Mouse (Mus musculus) MEL (cell line): ENCODE data around the gene Cp. TPM values are rescaled to one million over a fixed set of nuclear protein-coding genes. Genes with fewer than 3 reads are reported as not detected.

Experiments used
- DNase-seq: peaks from one replicate; pipeline ENCODE4 v3.0.0; 2011; ENCODE audit warnings: low read depth, low spot score
- H3K27ac ChIP-seq: 2 replicates; pipeline ENCODE4 v1.5.1; 2012; ENCODE audit warnings: low read depth, mild to moderate bottlenecking, control low read depth, low read length, moderate library complexity; ENCODE audit not compliant: control insufficient read depth
- H3K27me3 ChIP-seq, 2 experiments: fragments of 150-350 bp in 1 of 2; sonication (generic) in 1 of 2; 2 replicates each; pipeline ENCODE4 v1.6.1; 2012; ENCODE audit warnings: low read length in 2 of 2, mild to moderate bottlenecking in 2 of 2, improper control_type of control experiment in 1 of 2, moderate library complexity in 1 of 2; ENCODE audit not compliant: insufficient read depth in 2 of 2, control insufficient read depth in 1 of 2
- H3K36me3 ChIP-seq, 2 experiments: 2 replicates each; pipeline ENCODE4 v1.6.1; 2012 to 2014; ENCODE audit warnings: low read length in 2 of 2, improper control_type of control experiment in 1 of 2, inconsistent platforms in 1 of 2, mild to moderate bottlenecking in 1 of 2; ENCODE audit not compliant: insufficient read depth in 2 of 2, control insufficient read depth in 1 of 2
- H3K4me1 ChIP-seq, 2 experiments: fragments of 150-350 bp in 1 of 2; sonication (generic) in 1 of 2; 2 replicates each; pipeline ENCODE4 v1.6.1; 2012; ENCODE audit warnings: low read length in 2 of 2, improper control_type of control experiment in 1 of 2, mild to moderate bottlenecking in 1 of 2; ENCODE audit not compliant: insufficient read depth in 2 of 2, control insufficient read depth in 1 of 2
- H3K4me3 ChIP-seq, 2 experiments: fragments of 150-350 bp in 1 of 2; sonication (generic) in 1 of 2; 2 replicates each; pipeline ENCODE4 v1.5.1; 2012; ENCODE audit warnings: low read depth in 2 of 2, low read length in 2 of 2, mild to moderate bottlenecking in 2 of 2, moderate library complexity in 2 of 2, control low read depth in 1 of 2, improper control_type of control experiment in 1 of 2; ENCODE audit not compliant: control insufficient read depth in 1 of 2, insufficient read depth in 1 of 2
- H3K79me2 ChIP-seq: 2 replicates; pipeline ENCODE4 v1.6.1; 2012; ENCODE audit warnings: mild to moderate bottlenecking, low read length, moderate library complexity; ENCODE audit not compliant: control insufficient read depth, poor library complexity, insufficient read depth
- H3K9ac ChIP-seq: 2 replicates; pipeline ENCODE4 v1.6.1; 2012; ENCODE audit warnings: low read depth, mild to moderate bottlenecking, control low read depth, low read length, moderate library complexity; ENCODE audit not compliant: control insufficient read depth, poor library complexity, severe bottlenecking
- H3K9me3 ChIP-seq: fragments of 150-350 bp; sonication (generic); replicated peaks from 2 replicates; pipeline ENCODE4 v1.6.1; 2012; ENCODE audit warnings: mild to moderate bottlenecking, low read length, improper control_type of control experiment, moderate library complexity; ENCODE audit not compliant: insufficient read depth
- CHD2 ChIP-seq: IDR thresholded peaks from 2 replicates; pipeline ENCODE4 v1.6.1; 2011; ENCODE audit warnings: low read length, improper control_type of control experiment
- CTCF ChIP-seq, 3 experiments: IDR thresholded peaks in 2 of 3; conservative IDR thresholded peaks in 1 of 3; 2 replicates each; pipeline ENCODE4 v1.5.1; 2011 to 2012; ENCODE audit warnings: low read length in 3 of 3, low read depth in 2 of 3, mild to moderate bottlenecking in 2 of 3, improper control_type of control experiment in 1 of 3, inconsistent platforms in 1 of 3, mixed read lengths in 1 of 3, moderate library complexity in 1 of 3; ENCODE audit not compliant: control insufficient read depth in 1 of 3, insufficient read depth in 1 of 3, poor library complexity in 1 of 3, severe bottlenecking in 1 of 3
- EP300 ChIP-seq, 2 experiments: IDR thresholded peaks; 2 replicates each; pipeline ENCODE4 v1.6.1; 2011; ENCODE audit warnings: improper control_type of control experiment in 2 of 2, low read length in 2 of 2, low read depth in 1 of 2, mild to moderate bottlenecking in 1 of 2
- ETS1 ChIP-seq: IDR thresholded peaks from 2 replicates; pipeline ENCODE4 v1.6.1; 2012; ENCODE audit warnings: low read depth, mild to moderate bottlenecking, inconsistent platforms, low read length, improper control_type of control experiment, moderate library complexity
- GABPA ChIP-seq: IDR thresholded peaks from 2 replicates; pipeline ENCODE4 v1.6.1; 2012; ENCODE audit warnings: low read depth, mild to moderate bottlenecking, inconsistent platforms, low read length, improper control_type of control experiment, moderate library complexity
- GATA1 ChIP-seq: IDR thresholded peaks from 2 replicates; pipeline ENCODE4 v1.6.1; 2011; ENCODE audit warnings: low read depth, low read length, improper control_type of control experiment
- KAT2A ChIP-seq: conservative IDR thresholded peaks from 2 replicates; pipeline ENCODE4 v1.6.1; 2012; ENCODE audit warnings: low read depth, low read length, improper control_type of control experiment, inconsistent platforms
- MAFK ChIP-seq: IDR thresholded peaks from 2 replicates; pipeline ENCODE4 v1.6.1; 2011; ENCODE audit warnings: low read depth, mild to moderate bottlenecking, low read length, improper control_type of control experiment, borderline replicate concordance
- MAZ ChIP-seq: IDR thresholded peaks from 2 replicates; pipeline ENCODE4 v1.6.1; 2012; ENCODE audit warnings: low read depth, mild to moderate bottlenecking, inconsistent platforms, low read length, improper control_type of control experiment
- MXI1 ChIP-seq: IDR thresholded peaks from 2 replicates; pipeline ENCODE4 v1.6.1; 2011; ENCODE audit warnings: mild to moderate bottlenecking, low read depth, low read length, improper control_type of control experiment
- MYB ChIP-seq: IDR thresholded peaks from 2 replicates; pipeline ENCODE4 v1.6.1; 2011; ENCODE audit warnings: mild to moderate bottlenecking, low read depth, low read length, improper control_type of control experiment
- MYC ChIP-seq: IDR thresholded peaks from 2 replicates; pipeline ENCODE4 v1.6.1; 2011; ENCODE audit warnings: low read depth, mild to moderate bottlenecking, low read length, improper control_type of control experiment, moderate library complexity
- NELFE ChIP-seq: IDR thresholded peaks from 2 replicates; pipeline ENCODE4 v1.6.1; 2011; ENCODE audit warnings: low read depth, low read length, improper control_type of control experiment
- POLR2A ChIP-seq, 2 experiments: IDR thresholded peaks; 2 replicates each; pipeline ENCODE4 v1.6.1; 2011 to 2012; ENCODE audit warnings: low read length in 2 of 2, mild to moderate bottlenecking in 2 of 2, control low read depth in 1 of 2, improper control_type of control experiment in 1 of 2, low read depth in 1 of 2, moderate library complexity in 1 of 2; ENCODE audit not compliant: control insufficient read depth in 1 of 2, insufficient read depth in 1 of 2, poor library complexity in 1 of 2
- POLR2AphosphoS2 ChIP-seq: IDR thresholded peaks from 2 replicates; pipeline ENCODE4 v1.6.1; 2011; ENCODE audit warnings: low read length, improper control_type of control experiment
- POLR2AphosphoS5 ChIP-seq: IDR thresholded peaks from 2 replicates; pipeline ENCODE4 v1.6.1; 2012; ENCODE audit warnings: low read depth, borderline replicate concordance, mild to moderate bottlenecking, inconsistent platforms, low read length, moderate library complexity, mixed read lengths
- RCOR1 ChIP-seq: IDR thresholded peaks from 2 replicates; pipeline ENCODE4 v1.6.1; 2012; ENCODE audit warnings: low read depth, mild to moderate bottlenecking, inconsistent platforms, low read length, improper control_type of control experiment
- SIN3A ChIP-seq: IDR thresholded peaks from 2 replicates; pipeline ENCODE4 v1.6.1; 2012; ENCODE audit warnings: low read length, improper control_type of control experiment, inconsistent platforms
- TBP ChIP-seq: IDR thresholded peaks from 2 replicates; pipeline ENCODE4 v1.8.0; 2011; ENCODE audit warnings: low read depth, low read length, improper control_type of control experiment
- TCF12 ChIP-seq: IDR thresholded peaks from 2 replicates; pipeline ENCODE4 v1.6.1; 2014; ENCODE audit warnings: low read depth, mild to moderate bottlenecking, inconsistent platforms, low read length, improper control_type of control experiment, moderate library complexity
- USF1 ChIP-seq: IDR thresholded peaks from 2 replicates; pipeline ENCODE4 v1.6.1; 2014; ENCODE audit warnings: low read depth, mild to moderate bottlenecking, inconsistent platforms, low read length, improper control_type of control experiment, moderate library complexity
- USF2 ChIP-seq, 2 experiments: IDR thresholded peaks; 2 replicates each; pipeline ENCODE4 v1.6.1; 2011 to 2012; ENCODE audit warnings: improper control_type of control experiment in 2 of 2, low read length in 2 of 2, borderline replicate concordance in 1 of 2, inconsistent platforms in 1 of 2, low read depth in 1 of 2, mild to moderate bottlenecking in 1 of 2; ENCODE audit not compliant: insufficient read depth in 1 of 2
- ZKSCAN1 ChIP-seq: IDR thresholded peaks from 2 replicates; pipeline ENCODE4 v1.6.1; 2012; ENCODE audit warnings: low read depth, mild to moderate bottlenecking, inconsistent platforms, low read length, improper control_type of control experiment, moderate library complexity
- ZMIZ1 ChIP-seq: IDR thresholded peaks from 2 replicates; pipeline ENCODE4 v1.6.1; 2012; ENCODE audit warnings: low read depth, mild to moderate bottlenecking, inconsistent platforms, low read length, improper control_type of control experiment, moderate library complexity
- ZNF384 ChIP-seq: IDR thresholded peaks from 2 replicates; pipeline ENCODE4 v1.6.1; 2012; ENCODE audit warnings: low read depth, mild to moderate bottlenecking, inconsistent platforms, low read length, improper control_type of control experiment
- polyA plus RNA-seq, 2 experiments: library from polyadenylated mRNA; stranded (reverse) in 1 of 2; unstranded in 1 of 2; fragments of >175 nt in 1 of 2; fragments of >200 nt in 1 of 2; gene quantifications; 2 replicates each; pipeline versions ENCODE4 v1.2.1 to v1.2.4; 2012; ENCODE audit warnings: low replicate concordance in 2 of 2, low read depth in 1 of 2; ENCODE audit not compliant: insufficient read length in 2 of 2, insufficient read depth in 1 of 2, missing spikeins in 1 of 2
- total RNA-seq: library from RNA; depleted of rRNA; stranded (reverse); fragments of 300-350 nt; gene quantifications from 2 replicates; pipeline ENCODE4 v1.2.3, GENCODE M21; 2012

Cp gene
- total and polyA plus RNA-seq, 3 experiments, result 0.04 TPM; not detected in 2

DNA sequence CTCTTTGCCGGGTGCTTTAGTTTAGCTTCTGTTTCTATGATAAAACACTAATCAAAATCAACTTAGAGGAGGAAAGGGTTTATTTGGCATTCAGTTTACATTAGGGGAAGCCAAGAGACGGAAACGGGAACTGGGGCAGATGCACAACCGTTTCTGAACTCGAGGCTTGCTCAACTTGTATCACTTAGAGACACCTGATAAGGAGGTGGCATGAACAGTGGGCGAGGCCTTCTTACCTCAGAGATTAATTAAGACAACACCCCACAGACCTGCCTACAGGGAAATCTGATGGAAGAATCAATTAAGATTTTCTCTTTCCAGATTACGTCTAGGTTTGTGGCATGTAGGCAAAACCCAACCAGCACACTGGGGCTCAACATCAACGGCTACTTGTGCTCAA is 61.2 kb downstream of the Cp start:
- Histone ChIP-seq H3K4me3 (no peak overlapping the region), H3K27me3 (no peaks in the 10 kb centered on the region), H3K27ac (no peak overlapping the region; the same call in 1 of the 2 replicates), H3K9me3 (no peaks in the 10 kb centered on the region), H3K36me3 (peaks cover 12 to 27% of the 10 kb centered on the region in 2 experiments), H3K9ac (no peak overlapping the region), H3K4me1 (peaks cover 2 to 7% of the 10 kb centered on the region in 2 experiments; a peak in 2 of 4 replicates), H3K79me2 (no peaks in the 10 kb centered on the region)
- peak; percentile 74 for DNase-seq
- TF ChIP-seq MXI1 (peak; percentile 37; the same call in 1 of the 2 replicates), CTCF (IDR thresholded peaks at IDR 0.05 in 2 of 3, conservative IDR thresholded peaks at IDR 0.05 in 1 of 3; ENCODE audit: control insufficient read depth in 1 of 3, insufficient read depth in 1 of 3, low read depth in 2 of 3, low read length in 3 of 3, poor library complexity in 1 of 3, severe bottlenecking in 1 of 3) (no peak), NELFE (no peak), ETS1 (peak; percentile 38), MAZ (no peak), EP300 (IDR thresholded peaks at IDR 0.05; ENCODE audit: low read depth in 1 of 2, low read length in 2 of 2) (peak; percentile 56 to 76; a peak in 3 of 4 replicates), USF1 (no peak), TCF12 (peak; percentile 34; the same call in 1 of the 2 replicates), SIN3A (peak; percentile 24; the same call in 1 of the 2 replicates), GATA1 (peak; percentile 61), RCOR1 (peak; percentile 80; the same call in 1 of the 2 replicates)

DNA sequence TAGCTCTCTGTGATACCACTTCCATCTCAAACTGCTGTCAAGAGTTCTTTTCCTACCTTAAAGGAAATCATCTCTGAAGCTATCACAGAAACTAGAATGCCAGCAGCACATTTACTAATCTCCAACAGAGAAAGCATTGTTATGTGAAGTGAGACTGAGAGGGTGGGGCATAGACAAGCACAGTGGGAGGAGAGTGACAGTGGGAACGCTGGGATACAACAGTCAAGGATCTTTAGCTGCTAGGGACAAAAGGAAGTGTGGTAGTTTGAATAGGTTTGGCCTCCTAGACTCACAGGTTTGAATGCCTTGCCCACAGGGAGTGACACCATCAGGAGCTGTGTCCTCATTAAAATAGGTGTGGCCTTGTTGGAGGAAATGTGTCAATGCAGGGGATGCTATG is 67.0 kb downstream of the Cp start:
- Histone ChIP-seq H3K27me3 (no peaks in the 10 kb centered on the region), H3K27ac (no peak overlapping the region), H3K9ac (no peak overlapping the region), H3K4me1 (peaks cover 12 to 16% of the 10 kb centered on the region in 2 experiments), H3K9me3 (no peaks in the 10 kb centered on the region), H3K79me2 (no peaks in the 10 kb centered on the region), H3K4me3 (no peak overlapping the region), H3K36me3 (peaks cover 21 to 29% of the 10 kb centered on the region in 2 experiments)
- TF ChIP-seq EP300 (IDR thresholded peaks at IDR 0.05; ENCODE audit: low read depth in 1 of 2, low read length in 2 of 2) (no peak), MAFK (no peak), POLR2AphosphoS5 (no peak), ZNF384 (no peak), MXI1 (no peak), USF2 (IDR thresholded peaks at IDR 0.05; ENCODE audit: borderline replicate concordance in 1 of 2, insufficient read depth in 1 of 2, low read depth in 1 of 2, low read length in 2 of 2) (no peak), SIN3A (no peak), ZMIZ1 (no peak), CHD2 (no peak), MYB (no peak), POLR2A (IDR thresholded peaks at IDR 0.05; ENCODE audit: control insufficient read depth in 1 of 2, insufficient read depth in 1 of 2, low read depth in 1 of 2, low read length in 2 of 2, poor library complexity in 1 of 2) (no peak), RCOR1 (no peak), MYC (no peak), KAT2A (no peak), POLR2AphosphoS2 (no peak), GABPA (no peak), ZKSCAN1 (no peak), GATA1 (no peak), TBP (no peak), NELFE (no peak)
- DNase-seq, result no peak
